Mouse (Mus musculus) CH12.LX (cell line): ENCODE measurements at regions not wholly inside any gene's neighbourhood (a gene's known extent, or its start where the extent isn't known, plus 50 kb on each side); places are given as distances from the start of the nearest gene placed in this dataset.

ENCODE experiments used
- CTCF ChIP-seq, 2 experiments: IDR thresholded peaks in 1 of 2; conservative IDR thresholded peaks in 1 of 2; 2 replicates each; pipeline ENCODE4 v1.5.1; 2011 to 2012; ENCODE audit warnings: low read depth in 2 of 2, low read length in 2 of 2, improper control_type of control experiment in 1 of 2, inconsistent platforms in 1 of 2, mild to moderate bottlenecking in 1 of 2, moderate library complexity in 1 of 2
- GABPA ChIP-seq: IDR thresholded peaks from 2 replicates; pipeline ENCODE4 v1.6.1; 2012; ENCODE audit warnings: low read depth, low read length, improper control_type of control experiment, inconsistent platforms; ENCODE audit not compliant: insufficient replicate concordance

DNA sequence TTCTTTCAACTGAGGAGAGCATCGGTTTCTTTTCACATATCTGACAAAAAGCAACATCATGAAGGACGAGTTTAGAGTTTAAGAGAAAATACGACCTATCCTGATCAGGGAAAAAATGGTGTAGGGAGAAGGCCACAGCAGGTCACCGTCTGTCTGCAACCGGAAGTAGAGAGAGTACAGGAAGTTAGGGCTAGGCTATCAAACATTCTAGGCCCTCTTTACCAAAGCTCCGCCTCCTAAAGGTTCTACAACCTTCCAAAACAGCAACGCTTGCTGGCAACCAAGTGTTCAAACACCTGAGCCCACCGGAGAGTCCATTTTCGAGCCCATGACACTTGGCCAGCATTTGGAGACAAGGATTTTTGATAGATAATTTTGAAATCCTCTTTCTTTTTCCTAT, 59.2 kb upstream of the Tmem170b start:
- TF ChIP-seq GABPA (no peak), CTCF (conservative IDR thresholded peaks at IDR 0.05 in 1 of 2, IDR thresholded peaks at IDR 0.05 in 1 of 2; ENCODE audit: low read depth in 2 of 2, low read length in 2 of 2) (no peak)
